Mouse (Mus musculus): ENCODE data around the gene Mogat1.

GRCm38 (mm10) chr1:78534428-78535150 lies 23.8 kb downstream of the Mogat1 start:
- TF ChIP-seq GATA1 (IDR thresholded peaks at IDR 0.05; ENCODE audit: borderline replicate concordance, low read length) (no peak), FLI1 (IDR thresholded peaks at IDR 0.05; ENCODE audit: low read length) (no peak)

All from megakaryocyte, embryonic 14.5 days (primary cell).